Mouse (Mus musculus): Measurements from ENCODE around the gene Hhat.

The Hhat gene

GRCm38 (mm10) chr1:192785046-192785961 lies 14.3 kb upstream of the Hhat start:
- DNase-seq (ENCODE audit: low spot score in 2 of 2) = no peak

DNA sequence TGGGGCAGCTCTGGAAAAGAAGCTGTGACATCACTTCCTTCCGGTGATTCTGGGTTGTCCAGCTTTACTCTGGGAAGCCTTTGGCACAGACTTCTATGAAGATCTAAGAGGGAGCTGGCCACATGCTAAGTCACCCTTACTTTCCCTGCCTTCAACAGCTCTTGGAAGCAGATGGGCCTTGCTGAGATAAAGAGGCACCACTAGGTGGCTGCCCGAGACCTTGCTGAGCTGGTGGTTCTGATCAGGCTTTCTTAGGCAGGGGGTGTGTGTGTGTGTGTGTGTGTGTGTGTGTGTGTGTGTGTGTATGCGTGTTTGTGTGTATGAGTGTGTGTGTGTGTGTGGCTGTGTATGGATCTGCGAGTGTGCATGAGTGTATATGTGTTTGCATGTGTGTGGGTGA lies 13.4 kb upstream of the Hhat start:
- no peak for DNase-seq (ENCODE audit: low spot score in 2 of 2)

- DNase-seq (ENCODE audit: low spot score in 2 of 2) = no peak
These were observed 10.2 kb upstream of the Hhat start for GRCm38 (mm10) chr1:192781256-192781655.

GRCm38 (mm10) chr1:192778869-192779514 lies 8.0 kb upstream of the Hhat start:
- no peak for DNase-seq (ENCODE audit: low spot score in 2 of 2)

DNA sequence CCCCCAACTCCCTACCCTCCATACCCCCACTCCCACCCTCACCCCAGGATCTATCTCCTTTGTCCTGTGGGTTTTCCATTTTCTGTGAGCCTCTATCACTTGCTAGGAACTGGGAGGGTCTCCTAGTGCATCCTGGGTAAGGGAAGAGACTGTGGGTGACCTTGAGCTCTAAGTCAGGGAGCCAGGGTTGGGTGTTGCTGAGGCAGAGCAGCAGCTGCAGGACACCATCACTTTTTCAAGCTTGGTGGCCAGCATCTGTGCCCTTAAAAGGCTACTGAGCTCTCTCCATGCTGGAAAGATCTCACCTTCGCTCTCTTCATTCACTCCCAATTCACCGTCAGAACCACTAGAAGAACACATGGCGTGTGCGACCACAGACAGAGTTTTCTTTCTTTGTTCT lies 7.2 kb upstream of the Hhat start:
- DNase-seq (ENCODE audit: low spot score in 2 of 2) = no peak

- no peak for DNase-seq (ENCODE audit: low spot score in 2 of 2)
These were observed 911 bp downstream of the Hhat start for GRCm38 (mm10) chr1:192770130-192770494.

DNA sequence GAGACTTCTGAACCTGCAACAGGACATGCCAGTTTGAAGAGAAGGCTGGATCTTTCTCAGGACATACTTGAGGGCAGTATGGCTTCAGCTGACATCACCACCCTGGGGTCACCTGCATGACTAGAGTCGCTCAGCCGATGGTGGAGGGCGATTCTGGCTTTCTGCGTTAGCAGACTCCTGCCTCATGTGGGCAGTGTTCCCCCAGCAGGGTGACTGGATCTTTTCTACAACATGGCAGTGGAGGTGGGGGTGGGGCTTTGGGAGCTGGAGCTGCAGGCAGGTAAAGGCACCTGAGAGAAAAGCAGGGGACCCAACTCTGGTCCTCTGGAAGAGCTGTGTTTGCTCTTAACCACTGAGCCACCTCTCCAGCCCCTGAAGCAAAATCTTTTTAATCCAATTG lies 5.5 kb downstream of the Hhat start:
- DNase-seq (ENCODE audit: low spot score in 2 of 2) = no peak

DNA sequence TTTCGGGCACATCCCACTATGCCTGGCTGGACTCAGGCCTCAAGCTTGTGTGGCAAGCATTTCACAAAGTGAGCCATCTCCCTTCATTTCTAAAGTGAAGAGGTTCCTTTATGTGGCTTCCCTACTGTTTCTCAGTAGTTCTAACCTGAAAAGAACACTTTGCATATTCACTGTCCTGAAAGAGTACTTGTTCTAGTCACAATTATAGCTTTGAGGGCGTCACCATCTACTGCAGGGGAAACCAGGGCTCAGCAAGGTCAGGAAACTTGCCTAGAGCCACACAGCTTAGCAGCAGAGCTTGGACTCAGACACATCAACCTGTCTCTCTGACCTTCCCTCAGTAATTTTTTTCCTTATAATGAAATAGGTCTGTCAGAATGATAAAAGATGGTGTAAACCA lies 6.5 kb downstream of the Hhat start:
- DNase-seq (ENCODE audit: low spot score in 2 of 2) = no peak

GRCm38 (mm10) chr1:192762946-192763933 lies 7.8 kb downstream of the Hhat start:
- no peak for DNase-seq (ENCODE audit: low spot score in 2 of 2)

- no peak for DNase-seq (ENCODE audit: low spot score in 2 of 2)
These were observed 14.3 kb downstream of the Hhat start for GRCm38 (mm10) chr1:192756674-192757073.

GRCm38 (mm10) chr1:192755685-192756606 lies 15.1 kb downstream of the Hhat start:
- no peak for DNase-seq (ENCODE audit: low spot score in 2 of 2)

- DNase-seq (ENCODE audit: low spot score in 2 of 2) = no peak
These were observed 15.8 kb downstream of the Hhat start for GRCm38 (mm10) chr1:192755246-192755645.

GRCm38 (mm10) chr1:192754268-192754667 lies 16.8 kb downstream of the Hhat start:
- no peak for DNase-seq (ENCODE audit: low spot score in 2 of 2)

DNA sequence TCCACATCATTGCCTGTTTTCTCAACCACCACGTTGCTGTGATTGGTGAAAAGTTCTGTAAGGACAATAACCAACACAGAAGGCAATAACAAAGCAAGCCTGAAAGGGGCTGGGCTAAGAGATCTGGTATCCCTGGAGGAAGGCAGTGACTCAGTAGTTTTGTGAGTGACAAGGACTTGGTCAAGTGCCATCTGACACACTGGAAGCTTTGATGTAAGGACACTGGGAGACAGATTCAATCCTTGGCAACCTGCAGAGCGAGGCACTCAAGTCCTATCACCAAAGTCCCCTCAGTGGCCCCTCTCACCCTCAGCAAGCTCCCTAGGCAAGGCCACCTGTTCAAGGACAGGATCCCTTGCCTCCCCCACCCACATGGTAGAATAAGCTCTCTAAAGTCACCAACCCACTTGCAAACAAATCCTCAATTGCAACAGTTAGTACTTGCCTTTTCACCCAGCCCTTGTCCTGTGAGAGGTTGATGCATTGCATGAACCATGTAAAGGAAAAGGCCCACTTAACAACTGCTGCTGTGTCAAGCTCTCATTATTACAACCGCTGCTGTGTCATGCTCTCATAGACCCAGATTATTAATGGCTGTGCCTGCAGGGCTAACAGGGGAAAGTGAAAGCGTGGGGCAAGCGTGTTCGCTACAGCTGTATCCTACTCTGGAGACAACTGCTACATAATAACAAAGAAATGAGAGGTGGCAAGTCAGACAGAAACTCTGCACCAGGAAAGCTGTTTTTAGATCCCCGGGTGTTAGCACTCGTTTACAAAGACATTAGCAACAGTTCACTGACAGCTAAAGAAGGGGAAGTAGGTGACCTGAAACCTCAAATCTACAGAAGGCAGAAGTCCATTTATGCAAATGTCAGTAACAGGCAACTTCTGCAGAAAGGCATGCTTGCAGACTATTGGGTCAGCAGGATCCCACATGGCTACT lies 18.1 kb downstream of the Hhat start:
- no peak for DNase-seq (ENCODE audit: low spot score in 2 of 2)

DNA sequence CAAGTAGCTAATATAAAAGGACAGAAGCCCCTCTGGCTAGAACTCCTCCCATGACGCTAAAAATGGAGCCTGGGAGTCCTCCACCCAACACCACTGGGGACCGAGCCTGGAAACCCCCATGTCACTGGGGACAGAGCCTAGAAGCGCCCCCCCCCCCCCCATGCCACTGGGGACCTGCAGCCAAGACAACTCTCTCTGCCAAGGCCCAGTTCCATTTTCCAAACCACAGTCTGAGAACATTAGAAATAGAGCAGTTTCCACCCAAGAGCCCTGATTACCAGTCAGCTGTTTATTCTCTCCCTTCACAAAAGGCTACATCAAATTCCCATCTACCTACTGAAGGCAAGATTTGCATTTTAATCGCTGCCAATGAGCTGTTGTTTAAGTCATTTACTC lies 21.0 kb downstream of the Hhat start:
- no peak for DNase-seq (ENCODE audit: low spot score in 2 of 2)

DNA sequence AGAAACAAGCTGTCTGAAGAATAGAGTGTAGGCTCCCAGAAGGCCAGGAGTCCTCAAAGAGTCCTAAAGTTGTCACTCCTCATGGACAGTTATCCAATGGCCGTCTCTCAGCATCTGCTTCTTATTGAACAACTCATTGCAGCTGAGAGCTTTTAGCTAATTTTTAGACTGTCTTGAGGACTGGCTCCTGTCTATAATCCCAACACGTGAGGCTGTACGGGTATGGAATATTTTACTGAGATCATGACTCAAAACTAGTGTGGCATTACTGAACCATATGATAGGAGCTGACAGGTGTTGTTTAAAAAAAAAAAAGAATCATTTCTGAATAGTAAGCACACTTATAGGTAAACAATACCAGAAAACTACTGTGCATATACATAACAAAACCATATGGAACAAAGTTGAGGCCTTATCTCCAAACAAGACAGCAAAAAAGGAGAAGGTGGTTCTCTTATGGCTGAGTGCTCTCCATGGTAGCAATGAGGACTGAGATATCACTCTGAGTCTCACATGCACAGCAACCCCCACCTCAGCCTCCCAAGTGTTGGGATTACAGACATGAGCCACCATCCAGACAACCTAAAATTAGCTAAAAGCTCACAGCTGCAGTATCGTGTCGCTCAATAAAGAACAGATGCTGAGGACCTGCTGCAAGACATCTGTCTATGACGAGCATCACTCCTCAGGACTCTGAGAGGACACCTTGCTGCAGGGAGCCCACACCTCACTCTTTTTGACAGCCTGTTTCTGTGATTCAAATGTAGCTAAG lies 21.6 kb downstream of the Hhat start:
- no peak for DNase-seq (ENCODE audit: low spot score in 2 of 2)

DNA sequence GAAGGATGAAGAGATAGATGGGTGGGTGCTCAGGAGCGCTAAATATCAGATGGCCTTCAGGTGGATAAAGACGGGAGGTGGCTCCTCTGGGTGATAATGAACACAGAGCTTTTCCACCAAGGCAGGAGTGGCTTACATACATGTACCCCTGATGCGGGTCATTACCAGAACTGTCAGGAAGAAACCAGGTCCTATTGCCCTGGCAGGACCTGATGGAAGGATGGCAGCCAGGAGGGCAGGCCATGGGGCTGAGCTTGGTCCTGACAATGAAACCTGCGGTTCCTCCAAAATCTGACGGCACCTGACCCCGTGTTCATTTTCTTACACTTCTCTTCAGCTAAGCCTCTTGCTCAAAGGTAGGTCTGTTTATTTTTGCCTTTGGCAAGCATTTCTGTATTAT lies 24.8 kb downstream of the Hhat start:
- DNase-seq (ENCODE audit: low spot score in 2 of 2) = no peak

DNA sequence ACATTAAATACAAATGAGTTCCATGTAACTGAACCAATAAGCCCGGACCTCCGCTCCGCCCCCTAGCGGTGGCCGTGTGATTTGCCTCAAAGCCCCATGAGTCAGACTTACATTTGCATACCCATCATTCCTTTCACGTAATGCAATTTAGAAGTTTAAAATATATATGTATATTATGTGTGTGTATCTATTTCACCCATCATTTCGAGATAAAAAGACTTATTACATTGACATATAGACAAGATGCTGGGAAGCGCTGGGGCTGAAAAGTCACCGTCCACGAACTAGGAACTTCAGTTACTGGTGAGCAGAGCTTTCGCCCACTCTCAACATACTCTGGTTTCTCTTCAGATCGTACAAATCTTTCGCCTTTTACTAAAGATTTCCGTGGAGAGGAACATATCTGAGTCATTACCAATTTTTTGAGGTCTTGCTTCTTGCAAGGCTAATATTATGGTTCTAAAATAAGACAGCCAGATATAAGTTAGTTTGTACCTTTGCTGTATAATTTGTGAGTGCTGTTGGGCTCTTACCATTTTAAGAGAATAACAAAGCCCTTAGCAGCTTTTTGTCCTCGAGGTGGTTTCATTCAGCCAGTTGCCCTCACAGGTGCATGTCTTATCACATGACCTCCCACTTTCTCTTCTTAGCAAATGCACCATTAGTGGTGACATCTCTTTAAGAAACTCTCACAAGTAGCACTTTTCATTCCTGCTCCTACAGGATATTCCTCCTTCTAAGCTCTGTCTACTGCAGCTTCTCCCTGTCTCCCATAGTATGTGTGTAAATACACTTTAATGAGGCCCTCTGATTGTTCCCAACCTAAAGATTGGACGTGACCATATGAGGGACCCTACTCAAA lies 25.6 kb downstream of the Hhat start:
- DNase-seq (ENCODE audit: low spot score in 2 of 2) = no peak
